Comparison of ENCODE assay signal across 8 mouse cellular contexts in the genomic region with DNA sequence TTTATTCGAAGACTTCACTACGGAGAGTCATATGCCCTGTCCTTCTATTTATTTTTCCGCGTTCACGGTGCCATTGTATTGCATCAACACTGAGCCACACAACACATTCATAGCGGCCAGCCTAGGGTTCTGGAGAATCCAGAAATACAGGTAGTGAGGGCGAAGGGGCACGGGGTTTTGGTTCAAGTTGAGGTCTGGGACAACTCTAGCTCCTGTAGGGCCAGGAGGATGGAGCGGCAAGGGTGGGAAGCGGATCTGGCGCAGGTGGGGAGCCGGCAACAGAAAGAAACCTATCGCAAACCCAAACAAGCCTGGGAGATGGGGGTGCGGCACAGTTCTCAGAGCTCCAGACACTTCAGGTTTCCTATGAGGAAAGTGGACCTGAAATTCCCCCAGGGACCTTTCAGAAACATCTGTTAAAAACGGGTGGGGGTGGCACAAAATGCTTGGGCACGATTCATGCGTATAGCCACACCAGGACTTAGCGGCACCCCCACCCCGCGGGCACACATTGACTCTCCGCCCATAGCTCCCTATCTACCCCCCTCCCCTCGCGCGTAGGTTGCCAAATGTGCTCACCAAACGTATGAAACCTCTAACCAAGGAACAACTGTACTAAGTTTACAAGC.
DNase-seq lines count a peak whose midpoint lies in the region; ATAC-seq and TF ChIP-seq lines count a peak whose summit lies in the region.
"Had no signal": no experiment of that assay in that cellular context is flagged by ENCODE, and none has a peak within 500 bp of the region (broad histone marks: within the 10 kb centered on the region; RNA-seq: fewer than 3 reads in every experiment).

No protein-coding gene starts in this region.

- no peaks in the 10 kb centered on the region for H3K9me3 ChIP-seq in hindbrain, embryonic 15.5 days
- no peaks in the 10 kb centered on the region for H3K9me3 ChIP-seq in midbrain, embryonic 15.5 days

- ATAC-seq in hindbrain, embryonic 15.5 days (ENCODE audit: low FRiP score, low read depth): no peak
- ATAC-seq in midbrain, embryonic 15.5 days (replicated peaks): no peak
- ATAC-seq in erythroid progenitor cell, adult 5-6 weeks (replicated peaks; ENCODE audit: low FRiP score, poor library complexity, severe bottlenecking): no peak

- 17% methylated on average over 25 of the region's 25 CpGs for WGBS in hindbrain, embryonic 15.5 days
- WGBS in midbrain, embryonic 15.5 days: 25% methylated on average over 25 of the region's 25 CpGs

- H3K4me3 ChIP-seq in hindbrain, embryonic 15.5 days: peak overlapping the region; percentile 12
- H3K4me3 ChIP-seq in midbrain, embryonic 15.5 days: no peak overlapping the region

- no peaks in the 10 kb centered on the region for H3K36me3 ChIP-seq in hindbrain, embryonic 15.5 days
- H3K36me3 ChIP-seq in midbrain, embryonic 15.5 days (replicated peaks): no peaks in the 10 kb centered on the region

- peaks cover 13% of the 10 kb centered on the region for H3K27me3 ChIP-seq in hindbrain, embryonic 15.5 days
- H3K27me3 ChIP-seq in midbrain, embryonic 15.5 days (replicated peaks): no peaks in the 10 kb centered on the region; the same call in 1 of the 2 replicates

- DNase-seq in brain, embryonic 14.5 days (ENCODE audit: low read depth): peak; percentile 29
- peak; percentile 4 for DNase-seq in embryo, embryonic 9.5 days (ENCODE audit: extremely low spot score)
- no peak for DNase-seq in kidney, postnatal 36 days
- no peak for DNase-seq in spleen, postnatal 10 days (ENCODE audit: low spot score in 2 of 2)
- DNase-seq: right cerebral cortex, postnatal 4 days had no signal

- H3K4me1 ChIP-seq in hindbrain, embryonic 15.5 days (replicated peaks): no peaks in the 10 kb centered on the region
- H3K4me1 ChIP-seq in midbrain, embryonic 15.5 days: no peaks in the 10 kb centered on the region

- H3K4me2 ChIP-seq in hindbrain, embryonic 15.5 days: peak overlapping the region; percentile 38
- H3K4me2 ChIP-seq in midbrain, embryonic 15.5 days: peak overlapping the region; percentile 31

- H3K9ac ChIP-seq in hindbrain, embryonic 15.5 days: no peak overlapping the region
- H3K9ac ChIP-seq in midbrain, embryonic 15.5 days: no peak overlapping the region

- H3K27ac ChIP-seq in hindbrain, embryonic 15.5 days (replicated peaks): no peak overlapping the region
- no peak overlapping the region for H3K27ac ChIP-seq in midbrain, embryonic 15.5 days

- no peak for TF ChIP-seq CTCF in brain, embryonic 14.5 days (IDR thresholded peaks at IDR 0.05; ENCODE audit: borderline replicate concordance, extremely low read depth, insufficient read depth, insufficient read length)

- TF ChIP-seq POLR2A in brain, embryonic 14.5 days (IDR thresholded peaks at IDR 0.05; ENCODE audit: borderline replicate concordance, extremely low read depth, insufficient read depth, insufficient read length, poor library complexity, severe bottlenecking): no peak

Comparison
In these comparisons a context has a peak if more than half of its experiments do, and no peak if none do; other contexts are left out.
1. DNase-seq: peak in brain, embryonic 14.5 days (single experiment) and embryo, embryonic 9.5 days (single experiment); none in kidney, postnatal 36 days (0 of 2) and spleen, postnatal 10 days (0 of 2).